Mouse (Mus musculus): ENCODE measurements at regions not wholly inside any gene's neighbourhood (a gene's known extent, or its start where the extent isn't known, plus 50 kb on each side); places are given as distances from the start of the nearest gene placed in this dataset.
A peak's percentile ranks its signal among the peaks of the same experiment; 100 is the strongest.

- Histone ChIP-seq H3K36me3 (no peaks in the 10 kb centered on the region), H3K27ac (no peak overlapping the region), H3K27me3 (no peaks in the 10 kb centered on the region), H3K4me3 (no peak overlapping the region), H3K4me2 (no peak overlapping the region), H3K4me1 (replicated peaks) (no peaks in the 10 kb centered on the region), H3K9me3 (no peaks in the 10 kb centered on the region), H3K9ac (no peak overlapping the region)
- no peak for ATAC-seq (ENCODE audit: low FRiP score)
- 71% methylated on average over 7 of the region's 7 CpGs for WGBS
Measured at GRCm38 (mm10) chr2:21129621-21130020, 75.5 kb downstream of the Enkur start.

DNA sequence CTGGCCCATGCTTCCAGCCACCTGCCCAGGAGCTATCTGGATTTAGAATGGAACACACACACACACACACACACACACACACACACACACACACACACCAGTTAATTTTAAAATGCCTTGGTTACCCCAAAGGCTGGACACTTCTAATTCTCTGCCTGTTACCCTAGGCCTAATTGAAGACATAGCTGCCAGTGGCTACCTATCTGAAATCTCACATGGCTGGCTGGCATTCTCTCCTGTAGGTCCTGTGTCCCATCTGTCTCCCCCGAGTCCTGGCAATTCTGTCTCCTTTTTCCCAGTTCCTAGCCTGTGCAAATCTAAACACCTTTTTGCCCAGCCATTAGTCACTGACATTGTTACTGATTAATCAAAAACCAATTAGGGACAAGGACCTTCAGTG, 78.6 kb downstream of the Enkur start:
- H3K9me3 ChIP-seq: no peaks in the 10 kb centered on the region
- H3K4me2 ChIP-seq: no peak overlapping the region
- H3K27ac ChIP-seq: no peak overlapping the region
- WGBS: 81% methylated on average over 1 of the region's 1 CpGs
- H3K27me3 ChIP-seq: no peaks in the 10 kb centered on the region
- no peak for ATAC-seq (ENCODE audit: low FRiP score)
- H3K4me1 ChIP-seq (replicated peaks): no peaks in the 10 kb centered on the region
- H3K36me3 ChIP-seq: no peaks in the 10 kb centered on the region
- no peak overlapping the region for H3K4me3 ChIP-seq
- H3K9ac ChIP-seq: no peak overlapping the region

DNA sequence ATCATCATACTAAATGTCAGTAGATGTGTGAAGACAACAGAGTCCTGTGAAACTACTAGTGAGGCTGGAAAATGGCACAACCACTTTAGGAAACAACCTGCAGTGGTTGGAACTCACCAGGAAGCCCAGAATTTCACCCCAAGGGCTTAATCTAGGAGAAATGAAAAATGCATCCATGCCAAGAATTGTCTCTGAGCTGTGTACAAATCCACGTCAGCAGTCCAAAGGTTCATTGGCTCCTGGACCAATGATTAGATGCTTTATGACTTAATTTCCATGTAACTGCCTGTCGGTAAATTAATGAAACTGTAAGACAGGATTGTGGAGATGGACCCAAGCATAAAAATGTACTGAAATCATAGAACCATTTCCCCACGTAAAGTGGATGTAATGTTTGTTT, 82.7 kb downstream of the Enkur start:
- no peak overlapping the region for H3K9ac ChIP-seq

DNA sequence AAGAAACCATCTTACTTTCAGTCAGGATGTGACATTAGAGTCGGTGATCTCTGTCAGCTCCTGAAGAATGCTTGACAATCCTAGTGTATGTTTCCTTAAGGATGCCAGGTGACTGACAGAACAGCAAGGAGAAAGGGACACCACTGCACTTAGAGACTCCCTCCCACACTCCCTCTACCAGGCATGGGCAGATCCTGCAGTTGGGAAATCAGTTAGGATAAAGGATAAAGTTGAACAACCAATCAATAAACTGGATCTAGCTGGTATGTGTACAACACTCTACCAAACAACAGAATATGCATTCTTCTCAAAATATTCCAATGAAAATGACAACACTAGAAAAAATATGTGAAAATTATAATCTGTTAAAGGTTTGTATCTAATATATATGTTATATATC, 83.5 kb downstream of the Enkur start:
- H3K9ac ChIP-seq: no peak overlapping the region
- no peak overlapping the region for H3K4me3 ChIP-seq
- H3K27ac ChIP-seq: no peak overlapping the region
- H3K36me3 ChIP-seq: no peaks in the 10 kb centered on the region
- H3K4me2 ChIP-seq: no peak overlapping the region
- H3K9me3 ChIP-seq: no peaks in the 10 kb centered on the region
- no peaks in the 10 kb centered on the region for H3K4me1 ChIP-seq (replicated peaks)
- WGBS: 85% methylated on average over 1 of the region's 1 CpGs
- H3K27me3 ChIP-seq: no peaks in the 10 kb centered on the region
- no peak for ATAC-seq (ENCODE audit: low FRiP score)

More for the DNA sequence above, 82.7 kb downstream of the Enkur start:
- Histone ChIP-seq H3K4me3 (no peak overlapping the region), H3K27ac (no peak overlapping the region), H3K27me3 (no peaks in the 10 kb centered on the region), H3K9me3 (no peaks in the 10 kb centered on the region), H3K36me3 (no peaks in the 10 kb centered on the region), H3K4me1 (replicated peaks) (no peaks in the 10 kb centered on the region), H3K4me2 (no peak overlapping the region)
- no peak for ATAC-seq (ENCODE audit: low FRiP score)
- 77% methylated on average over 3 of the region's 3 CpGs for WGBS

DNA sequence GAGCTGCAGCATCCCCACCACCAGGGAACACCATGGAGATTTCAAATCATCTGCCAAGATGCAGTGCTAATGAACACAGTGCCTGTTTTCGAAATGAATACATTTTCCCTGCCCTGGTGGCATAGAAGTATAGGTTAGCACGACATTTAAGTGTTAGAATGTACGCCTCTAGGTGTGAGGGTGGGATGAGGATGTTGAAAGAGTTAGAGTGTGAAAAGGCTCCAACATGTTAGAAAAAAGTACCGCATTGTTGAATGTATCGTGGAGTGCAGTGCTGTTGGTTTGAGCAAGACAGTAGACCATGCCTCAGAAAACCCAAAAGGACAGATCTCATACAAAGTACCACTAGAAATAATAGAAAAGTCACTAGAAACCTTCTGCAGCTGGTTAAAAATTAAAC, 88.3 kb downstream of the Enkur start:
- H3K27me3 ChIP-seq: no peaks in the 10 kb centered on the region
- WGBS: 85% methylated on average over 5 of the region's 5 CpGs
- no peak overlapping the region for H3K9ac ChIP-seq

GRCm38 (mm10) chr2:21111527-21111926, 93.6 kb downstream of the Enkur start:
- Histone ChIP-seq H3K4me1 (replicated peaks) (no peaks in the 10 kb centered on the region), H3K36me3 (no peaks in the 10 kb centered on the region), H3K27me3 (no peaks in the 10 kb centered on the region), H3K9me3 (no peaks in the 10 kb centered on the region), H3K9ac (no peak overlapping the region), H3K4me3 (no peak overlapping the region), H3K27ac (no peak overlapping the region), H3K4me2 (no peak overlapping the region)
- ATAC-seq (ENCODE audit: low FRiP score): no peak
- 88% methylated on average over 1 of the region's 1 CpGs for WGBS

More for the DNA sequence above, 88.3 kb downstream of the Enkur start:
- Histone ChIP-seq H3K27ac (no peak overlapping the region), H3K36me3 (no peaks in the 10 kb centered on the region), H3K9me3 (no peaks in the 10 kb centered on the region), H3K4me3 (no peak overlapping the region), H3K4me2 (no peak overlapping the region), H3K4me1 (replicated peaks) (no peaks in the 10 kb centered on the region)
- ATAC-seq (ENCODE audit: low FRiP score): no peak

- no peak overlapping the region for H3K27ac ChIP-seq
- 79% methylated on average over 6 of the region's 6 CpGs for WGBS
- no peak overlapping the region for H3K9ac ChIP-seq
- H3K36me3 ChIP-seq: no peaks in the 10 kb centered on the region
- no peaks in the 10 kb centered on the region for H3K9me3 ChIP-seq
- no peaks in the 10 kb centered on the region for H3K4me1 ChIP-seq (replicated peaks)
- H3K4me2 ChIP-seq: no peak overlapping the region
- no peak for ATAC-seq (ENCODE audit: low FRiP score)
- H3K4me3 ChIP-seq: no peak overlapping the region
- H3K27me3 ChIP-seq: no peaks in the 10 kb centered on the region
Measured at GRCm38 (mm10) chr2:21100248-21100808, 104.8 kb downstream of the Enkur start.

DNA sequence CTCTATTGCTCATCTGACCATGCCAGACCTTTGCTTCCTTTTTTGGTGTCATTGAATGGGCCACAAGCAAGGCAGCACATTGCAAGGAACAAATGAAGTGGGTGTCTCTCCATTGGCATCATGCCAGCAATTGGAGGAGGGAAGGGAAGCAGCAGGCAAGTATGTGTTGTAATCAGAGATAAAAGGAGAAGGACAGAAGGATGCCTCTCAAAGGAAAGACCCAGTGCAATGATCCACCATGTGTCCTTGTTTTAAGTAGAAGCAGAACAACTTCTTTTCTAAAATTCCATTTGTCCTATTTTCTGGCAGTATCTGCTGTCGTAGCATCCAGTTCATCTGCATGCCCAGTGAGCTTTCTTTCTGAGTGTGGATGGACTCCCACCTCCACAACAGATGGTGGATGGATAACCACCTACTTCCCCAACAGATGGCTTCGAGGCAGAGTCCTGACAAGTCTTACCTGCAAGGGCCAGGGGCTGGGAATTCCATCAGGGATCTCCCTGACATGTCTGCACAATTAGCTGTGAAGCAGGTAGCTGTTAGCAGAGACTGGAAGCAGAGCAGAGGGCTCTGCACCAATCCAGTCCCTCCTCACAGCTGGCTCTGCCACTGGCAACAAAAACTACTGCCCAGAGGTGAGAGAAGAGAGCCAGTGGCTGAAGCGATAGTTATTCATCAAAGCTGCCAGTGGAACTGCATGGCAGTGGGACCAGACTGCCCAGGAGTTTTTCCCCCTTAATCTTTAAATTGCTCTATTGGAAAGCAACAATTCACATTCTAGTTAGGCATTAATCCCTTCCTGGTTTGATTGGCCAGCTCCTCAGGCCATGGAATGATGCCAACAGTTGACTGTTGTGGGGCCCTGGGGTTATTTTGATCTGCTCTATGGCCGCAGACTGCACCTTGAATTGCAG, 113.8 kb downstream of the Enkur start:
- Histone ChIP-seq H3K4me1 (replicated peaks) (peaks cover 8% of the 10 kb centered on the region), H3K9ac (no peak overlapping the region), H3K36me3 (no peaks in the 10 kb centered on the region), H3K27ac (0 out of 2 replicates have a peak overlapping the region, but pooled peaks have one; percentile 5), H3K27me3 (no peaks in the 10 kb centered on the region), H3K4me2 (no peak overlapping the region), H3K9me3 (no peaks in the 10 kb centered on the region), H3K4me3 (no peak overlapping the region)
- WGBS: 67% methylated on average over 4 of the region's 4 CpGs
- ATAC-seq (ENCODE audit: low FRiP score): peak; percentile 59; the same call in 1 of the 2 replicates

GRCm38 (mm10) chr2:21085517-21085916, 116.8 kb upstream of the Arhgap21 start:
- no peaks in the 10 kb centered on the region for H3K27me3 ChIP-seq
- ATAC-seq (ENCODE audit: low FRiP score): no peak
- H3K9ac ChIP-seq: no peak overlapping the region
- no peak overlapping the region for H3K27ac ChIP-seq
- no peaks in the 10 kb centered on the region for H3K36me3 ChIP-seq
- H3K9me3 ChIP-seq: no peaks in the 10 kb centered on the region
- H3K4me1 ChIP-seq (replicated peaks): no peaks in the 10 kb centered on the region
- no peak overlapping the region for H3K4me3 ChIP-seq
- WGBS: 80% methylated on average over 5 of the region's 5 CpGs
- no peak overlapping the region for H3K4me2 ChIP-seq

- Histone ChIP-seq H3K9ac (no peak overlapping the region), H3K27ac (no peak overlapping the region), H3K27me3 (no peaks in the 10 kb centered on the region), H3K4me2 (no peak overlapping the region), H3K4me1 (replicated peaks) (no peaks in the 10 kb centered on the region), H3K9me3 (no peaks in the 10 kb centered on the region; the same call in 1 of the 2 replicates), H3K36me3 (no peaks in the 10 kb centered on the region), H3K4me3 (no peak overlapping the region)
- WGBS: 87% methylated on average over 9 of the region's 9 CpGs
- ATAC-seq (ENCODE audit: low FRiP score): no peak
Measured at GRCm38 (mm10) chr2:21067292-21067850, 98.7 kb upstream of the Arhgap21 start.

DNA sequence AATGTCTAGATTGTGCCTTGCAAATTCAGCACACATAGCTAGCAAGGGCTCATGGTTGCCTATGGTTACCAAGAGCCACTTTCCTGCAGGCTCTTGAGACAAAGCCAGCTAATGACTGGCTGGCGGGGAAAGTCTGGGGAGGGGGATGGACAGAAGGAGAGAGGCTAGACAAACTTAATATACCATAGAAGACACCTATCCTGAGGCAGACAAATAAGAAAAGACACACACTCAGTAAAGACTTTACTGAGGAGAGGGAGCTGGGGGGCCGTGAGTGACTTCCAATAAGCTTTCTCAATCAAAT, 91.6 kb upstream of the Arhgap21 start:
- Histone ChIP-seq H3K36me3 (no peaks in the 10 kb centered on the region), H3K9me3 (no peaks in the 10 kb centered on the region; the same call in 1 of the 2 replicates), H3K27me3 (no peaks in the 10 kb centered on the region), H3K9ac (no peak overlapping the region), H3K4me3 (no peak overlapping the region), H3K27ac (peak overlapping the region; percentile 74), H3K4me2 (no peak overlapping the region), H3K4me1 (replicated peaks) (peaks cover 18% of the 10 kb centered on the region)
- ATAC-seq (ENCODE audit: low FRiP score): peak; percentile 88
- 15% methylated on average over 2 of the region's 2 CpGs for WGBS

- no peak overlapping the region for H3K4me2 ChIP-seq
- peak; percentile 70 for ATAC-seq (ENCODE audit: low FRiP score)
- WGBS: 6% methylated on average over 3 of the region's 3 CpGs
- no peaks in the 10 kb centered on the region; the same call in 1 of the 2 replicates for H3K9me3 ChIP-seq
- peak overlapping the region; percentile 74 for H3K27ac ChIP-seq
- H3K9ac ChIP-seq: no peak overlapping the region
- H3K4me3 ChIP-seq: no peak overlapping the region
- H3K27me3 ChIP-seq: no peaks in the 10 kb centered on the region
- peaks cover 18% of the 10 kb centered on the region for H3K4me1 ChIP-seq (replicated peaks)
- no peaks in the 10 kb centered on the region for H3K36me3 ChIP-seq
Measured at GRCm38 (mm10) chr2:21059618-21060346, 91.1 kb upstream of the Arhgap21 start.
